Mouse (Mus musculus): ENCODE measurements around the gene Olfr71. TPM values are rescaled to one million over a fixed set of nuclear protein-coding genes. Genes with fewer than 3 reads are reported as not detected.

The Olfr71 gene
- not detected in 2 replicates for polyA plus RNA-seq (2015; fragmentation: Nextera tagmentation; extraction: Ambion mirVana)

GRCm38 (mm10) chr4:43709869-43710268 lies at the start of gene Olfr71:
Gene Olfr71 (minus strand): TSS chr4:43710255.
- Histone ChIP-seq H3K4me1 (replicated peaks; ENCODE audit: insufficient read depth, low read length) (no peaks in the 10 kb centered on the region), H3K4me3 (replicated peaks; ENCODE audit: low read depth, low read length) (no peak within 1 kb of the TSS), H3K4me2 (ENCODE audit: low read length) (no peak within 1 kb of the TSS), H3K27ac (no peak within 1 kb of the TSS), H3K36me3 (ENCODE audit: insufficient read depth, low read length) (no peaks in the 10 kb centered on the region), H3K27me3 (ENCODE audit: insufficient read depth, low read length) (no peaks in the 10 kb centered on the region), H3K9ac (ENCODE audit: low read depth, low read length) (no peak within 1 kb of the TSS), H3K9me3 (replicated peaks; ENCODE audit: low read length) (no peaks in the 10 kb centered on the region)
- WGBS, result 81% methylated on average over 6 of the region's 6 CpGs
- DNase-seq (ENCODE audit: low spot score) (no peak), ATAC-seq (replicated peaks; ENCODE audit: low FRiP score, low read depth) (no peak)
- no peak for TF ChIP-seq CTCF (IDR thresholded peaks at IDR 0.05; ENCODE audit: low read depth)

- Histone ChIP-seq H3K9ac (ENCODE audit: low read depth, low read length) (no peak overlapping the region), H3K4me1 (replicated peaks; ENCODE audit: insufficient read depth, low read length) (peaks cover 4% of the 10 kb centered on the region; the same call in 1 of the 2 replicates), H3K4me3 (replicated peaks; ENCODE audit: low read depth, low read length) (no peak overlapping the region), H3K4me2 (ENCODE audit: low read length) (no peak overlapping the region), H3K27ac (no peak overlapping the region), H3K27me3 (ENCODE audit: insufficient read depth, low read length) (no peaks in the 10 kb centered on the region), H3K9me3 (replicated peaks; ENCODE audit: low read length) (no peaks in the 10 kb centered on the region), H3K36me3 (ENCODE audit: insufficient read depth, low read length) (no peaks in the 10 kb centered on the region)
- no peak for DNase-seq (ENCODE audit: low spot score)
- no peak for ATAC-seq (replicated peaks; ENCODE audit: low FRiP score, low read depth)
- no peak for TF ChIP-seq CTCF (IDR thresholded peaks at IDR 0.05; ENCODE audit: low read depth)
- WGBS, result 71% methylated on average over 6 of the region's 6 CpGs
Observed at GRCm38 (mm10) chr4:43757213-43757612, 47.2 kb upstream of the Olfr71 start.

GRCm38 (mm10) chr4:43745187-43745586 lies 35.1 kb upstream of the Olfr71 start:
- peak; percentile 74 for TF ChIP-seq CTCF (IDR thresholded peaks at IDR 0.05; ENCODE audit: low read depth)
- WGBS, result 20% methylated on average over 6 of the region's 6 CpGs
- H3K9ac ChIP-seq (ENCODE audit: low read depth, low read length), result no peak overlapping the region
- H3K4me3 ChIP-seq (replicated peaks; ENCODE audit: low read depth, low read length), result no peak overlapping the region
- H3K9me3 ChIP-seq (replicated peaks; ENCODE audit: low read length), result no peaks in the 10 kb centered on the region
- H3K27me3 ChIP-seq (ENCODE audit: insufficient read depth, low read length), result no peaks in the 10 kb centered on the region
- no peaks in the 10 kb centered on the region for H3K36me3 ChIP-seq (ENCODE audit: insufficient read depth, low read length)
- ATAC-seq (replicated peaks; ENCODE audit: low FRiP score, low read depth) (no peak), DNase-seq (ENCODE audit: low spot score) (peak; percentile 77)
- H3K4me1 ChIP-seq (replicated peaks; ENCODE audit: insufficient read depth, low read length), result no peaks in the 10 kb centered on the region
- no peak overlapping the region for H3K27ac ChIP-seq
- no peak overlapping the region for H3K4me2 ChIP-seq (ENCODE audit: low read length)

- H3K9me3 ChIP-seq (replicated peaks; ENCODE audit: low read length), result no peaks in the 10 kb centered on the region
- peak; percentile 64 for TF ChIP-seq CTCF (IDR thresholded peaks at IDR 0.05; ENCODE audit: low read depth)
- 17% methylated on average over 1 of the region's 1 CpGs for WGBS
Observed at GRCm38 (mm10) chr4:43743099-43743498, 33.0 kb upstream of the Olfr71 start.

GRCm38 (mm10) chr4:43742637-43743036 lies 32.6 kb upstream of the Olfr71 start:
- 35% methylated on average over 4 of the region's 4 CpGs for WGBS

More at GRCm38 (mm10) chr4:43743099-43743498, 33.0 kb upstream of the Olfr71 start:
- Histone ChIP-seq H3K4me3 (replicated peaks; ENCODE audit: low read depth, low read length) (no peak overlapping the region), H3K9ac (ENCODE audit: low read depth, low read length) (no peak overlapping the region), H3K36me3 (ENCODE audit: insufficient read depth, low read length) (no peaks in the 10 kb centered on the region), H3K27ac (no peak overlapping the region), H3K27me3 (ENCODE audit: insufficient read depth, low read length) (no peaks in the 10 kb centered on the region), H3K4me2 (ENCODE audit: low read length) (no peak overlapping the region), H3K4me1 (replicated peaks; ENCODE audit: insufficient read depth, low read length) (no peaks in the 10 kb centered on the region)
- ATAC-seq (replicated peaks; ENCODE audit: low FRiP score, low read depth), result no peak
- DNase-seq (ENCODE audit: low spot score), result peak; percentile 64

GRCm38 (mm10) chr4:43741526-43741925 lies 31.5 kb upstream of the Olfr71 start:
- Histone ChIP-seq H3K4me1 (replicated peaks; ENCODE audit: insufficient read depth, low read length) (no peaks in the 10 kb centered on the region), H3K4me3 (replicated peaks; ENCODE audit: low read depth, low read length) (no peak overlapping the region), H3K36me3 (ENCODE audit: insufficient read depth, low read length) (no peaks in the 10 kb centered on the region), H3K4me2 (ENCODE audit: low read length) (no peak overlapping the region), H3K9me3 (replicated peaks; ENCODE audit: low read length) (no peaks in the 10 kb centered on the region), H3K27ac (no peak overlapping the region), H3K9ac (ENCODE audit: low read depth, low read length) (no peak overlapping the region), H3K27me3 (ENCODE audit: insufficient read depth, low read length) (no peaks in the 10 kb centered on the region)
- ATAC-seq (replicated peaks; ENCODE audit: low FRiP score, low read depth) (no peak), DNase-seq (ENCODE audit: low spot score) (no peak)
- WGBS, result 43% methylated on average over 5 of the region's 5 CpGs
- no peak for TF ChIP-seq CTCF (IDR thresholded peaks at IDR 0.05; ENCODE audit: low read depth)

More at GRCm38 (mm10) chr4:43742637-43743036, 32.6 kb upstream of the Olfr71 start:
- no peak overlapping the region for H3K9ac ChIP-seq (ENCODE audit: low read depth, low read length)
- H3K27me3 ChIP-seq (ENCODE audit: insufficient read depth, low read length), result no peaks in the 10 kb centered on the region
- no peaks in the 10 kb centered on the region for H3K36me3 ChIP-seq (ENCODE audit: insufficient read depth, low read length)
- no peaks in the 10 kb centered on the region for H3K9me3 ChIP-seq (replicated peaks; ENCODE audit: low read length)
- no peak for TF ChIP-seq CTCF (IDR thresholded peaks at IDR 0.05; ENCODE audit: low read depth)
- H3K4me3 ChIP-seq (replicated peaks; ENCODE audit: low read depth, low read length), result no peak overlapping the region
- no peaks in the 10 kb centered on the region for H3K4me1 ChIP-seq (replicated peaks; ENCODE audit: insufficient read depth, low read length)
- H3K4me2 ChIP-seq (ENCODE audit: low read length), result no peak overlapping the region
- no peak overlapping the region for H3K27ac ChIP-seq
- no peak for ATAC-seq (replicated peaks; ENCODE audit: low FRiP score, low read depth)
- no peak for DNase-seq (ENCODE audit: low spot score)

Measured in kidney, postnatal 0 days (tissue).